Mouse (Mus musculus): ENCODE measurements at regions not wholly inside any gene's neighbourhood (a gene's known extent, or its start where the extent isn't known, plus 50 kb on each side); places are given as distances from the start of the nearest gene placed in this dataset.

DNA sequence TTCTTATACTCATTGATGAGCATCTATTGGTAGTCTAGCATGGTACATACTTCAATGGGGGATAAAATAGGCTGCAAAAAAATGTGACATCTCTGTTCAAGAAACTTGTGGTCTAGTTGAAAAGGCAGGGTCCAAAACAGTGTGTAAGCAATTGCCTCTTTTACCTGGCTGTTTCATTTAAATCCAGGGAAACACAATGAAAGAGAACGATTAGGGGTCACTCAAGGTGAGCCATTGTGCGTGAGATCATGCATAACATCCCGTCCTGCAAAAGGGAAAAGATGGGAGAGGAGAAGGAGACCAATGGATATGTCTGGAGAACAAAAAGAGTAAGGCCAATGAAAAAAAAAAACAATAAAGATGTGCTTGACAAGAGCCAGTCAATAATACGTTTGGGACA is 93.6 kb upstream of the Olfm4 start:
- Histone ChIP-seq H3K4me3 (no peak overlapping the region), H3K27me3 (peaks cover 48% of the 10 kb centered on the region), H3K4me1 (replicated peaks) (no peaks in the 10 kb centered on the region), H3K9ac (no peak overlapping the region), H3K36me3 (no peaks in the 10 kb centered on the region), H3K4me2 (no peak overlapping the region), H3K27ac (replicated peaks) (no peak overlapping the region), H3K9me3 (no peaks in the 10 kb centered on the region)
- ATAC-seq (ENCODE audit: low read depth) = no peak
- 72% methylated on average over 4 of the region's 4 CpGs for WGBS

DNA sequence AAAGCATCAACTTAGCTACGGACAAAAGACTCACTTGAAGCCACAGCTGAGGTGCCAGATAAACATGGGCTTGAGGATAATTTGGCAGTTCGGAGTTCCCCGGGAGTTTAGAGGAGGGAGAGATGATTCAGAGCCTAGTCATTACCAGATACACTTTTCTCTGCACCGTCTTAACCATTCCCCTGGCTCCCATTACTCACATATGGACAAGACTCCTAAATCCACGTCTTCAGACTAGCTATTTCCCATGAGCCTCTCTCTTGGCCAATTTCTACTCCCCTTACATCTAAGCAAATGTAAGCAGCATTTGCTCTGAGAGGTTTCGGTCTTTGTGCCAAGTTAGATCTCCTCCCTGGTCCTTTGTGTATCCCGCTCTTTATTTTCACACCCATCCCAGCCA is 100.4 kb upstream of the Olfm4 start:
- ATAC-seq (ENCODE audit: low read depth) = no peak
- 39% methylated on average over 7 of the region's 7 CpGs for WGBS
- H3K27me3 ChIP-seq = peaks cover 58% of the 10 kb centered on the region
- H3K27ac ChIP-seq (replicated peaks) = no peak overlapping the region
- H3K4me1 ChIP-seq (replicated peaks) = peaks cover 54% of the 10 kb centered on the region
- H3K4me2 ChIP-seq = no peak overlapping the region
- no peak overlapping the region for H3K9ac ChIP-seq
- H3K4me3 ChIP-seq = no peak overlapping the region
- H3K36me3 ChIP-seq = no peaks in the 10 kb centered on the region
- H3K9me3 ChIP-seq = no peaks in the 10 kb centered on the region

DNA sequence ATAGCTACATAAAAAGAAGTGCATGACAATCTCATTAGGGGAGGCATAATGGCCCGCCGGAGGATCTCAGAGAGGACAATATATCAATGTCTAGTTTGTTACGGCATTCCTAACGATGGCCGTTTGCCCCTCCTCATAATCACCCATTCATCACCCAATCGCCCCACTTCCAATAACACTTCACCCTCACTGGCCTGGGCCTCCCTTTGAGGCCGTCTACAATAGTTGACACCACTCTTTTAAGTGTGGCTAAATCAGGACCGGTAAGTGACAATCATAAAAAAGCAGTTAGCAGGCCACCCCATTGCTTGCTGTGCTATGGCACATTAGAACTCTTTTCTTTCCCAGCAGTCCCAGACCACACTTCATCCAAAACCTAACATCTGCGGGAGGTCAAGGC is 102.2 kb upstream of the Olfm4 start:
- Histone ChIP-seq H3K27me3 (peaks cover 57% of the 10 kb centered on the region), H3K9me3 (no peaks in the 10 kb centered on the region), H3K36me3 (no peaks in the 10 kb centered on the region), H3K4me2 (no peak overlapping the region), H3K4me1 (replicated peaks) (peaks cover 63% of the 10 kb centered on the region), H3K9ac (no peak overlapping the region), H3K4me3 (no peak overlapping the region), H3K27ac (replicated peaks) (no peak overlapping the region)
- 3% methylated on average over 9 of the region's 9 CpGs for WGBS
- ATAC-seq (ENCODE audit: low read depth) = no peak

DNA sequence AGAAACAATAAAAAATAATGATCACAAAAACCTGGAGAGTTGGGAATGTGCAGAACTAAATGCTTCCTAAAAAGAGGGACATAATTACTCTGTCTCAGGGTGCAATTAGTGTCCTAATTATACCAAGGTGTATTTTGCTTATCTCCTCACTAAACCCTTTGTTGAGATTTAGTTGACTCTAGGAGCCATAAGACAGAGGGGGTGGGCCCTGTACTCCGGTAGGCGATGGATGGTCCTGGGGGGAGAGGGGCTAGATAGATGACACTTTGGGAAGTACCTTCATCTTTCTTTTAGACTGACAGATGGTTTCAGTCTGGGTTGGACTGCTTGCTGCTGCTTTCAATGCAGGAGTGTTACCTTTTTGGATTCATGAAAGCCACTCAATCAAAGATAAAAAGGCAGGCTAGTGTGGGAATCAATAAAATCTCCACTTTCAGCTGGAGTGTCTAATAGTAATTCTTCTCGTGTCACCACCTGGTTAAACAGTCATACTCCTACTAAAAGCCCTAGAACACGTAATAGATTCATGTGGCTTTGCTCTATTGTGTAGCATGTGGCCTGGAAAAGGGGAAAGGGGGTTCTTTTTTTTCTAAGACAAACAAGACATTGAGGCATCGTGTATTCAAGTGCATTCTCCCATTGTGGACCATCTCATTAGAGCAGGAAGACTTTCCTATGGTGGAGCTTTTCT is 103.7 kb upstream of the Olfm4 start:
- 18% methylated on average over 5 of the region's 5 CpGs for WGBS
- Histone ChIP-seq H3K36me3 (no peaks in the 10 kb centered on the region), H3K4me3 (no peak overlapping the region), H3K4me1 (replicated peaks) (peaks cover 63% of the 10 kb centered on the region), H3K27me3 (peaks cover 60% of the 10 kb centered on the region), H3K4me2 (no peak overlapping the region), H3K9me3 (no peaks in the 10 kb centered on the region), H3K27ac (replicated peaks) (peak overlapping the region; percentile 80), H3K9ac (no peak overlapping the region)
- ATAC-seq (ENCODE audit: low read depth) = peak; percentile 42

DNA sequence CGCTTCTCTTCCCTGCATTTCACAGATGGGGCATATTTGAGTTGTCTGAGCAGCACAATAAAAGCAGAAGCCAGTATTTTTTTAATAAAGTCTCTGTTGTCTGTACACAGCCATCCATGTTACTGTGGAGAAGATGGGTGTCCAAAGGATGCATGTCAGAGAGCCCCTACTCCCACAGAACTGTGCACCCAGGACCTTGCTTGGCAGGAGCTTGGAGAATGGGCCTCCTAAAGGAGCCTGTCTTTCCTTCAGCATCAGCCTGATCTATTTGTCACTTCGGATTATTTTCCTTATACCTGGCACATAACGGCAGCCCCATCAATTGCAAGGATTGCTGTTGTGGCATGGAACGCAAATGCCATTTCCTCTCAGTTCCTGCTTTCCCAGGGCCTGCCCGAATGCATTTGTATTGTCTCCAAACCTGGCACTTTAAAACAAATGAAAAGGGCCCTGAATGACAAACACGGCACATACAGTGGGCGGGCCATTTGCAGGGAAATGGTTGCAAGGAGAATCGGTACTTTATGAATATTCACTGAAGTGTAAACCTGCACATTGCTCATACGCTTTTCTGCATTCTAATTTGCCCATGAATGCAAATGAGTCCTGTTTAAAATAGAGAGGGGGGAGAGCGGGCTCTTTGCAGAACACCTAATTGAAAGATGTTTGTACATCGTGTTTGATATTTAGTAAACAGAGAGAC is 104.4 kb upstream of the Olfm4 start:
- Histone ChIP-seq H3K27ac (replicated peaks) (peak overlapping the region; percentile 80), H3K9me3 (no peaks in the 10 kb centered on the region), H3K36me3 (no peaks in the 10 kb centered on the region), H3K27me3 (peaks cover 60% of the 10 kb centered on the region), H3K4me2 (peak overlapping the region; percentile 30; the same call in 1 of the 2 replicates), H3K9ac (no peak overlapping the region; the same call in 1 of the 2 replicates), H3K4me1 (replicated peaks) (peaks cover 63% of the 10 kb centered on the region), H3K4me3 (no peak overlapping the region)
- peak; percentile 46 for ATAC-seq (ENCODE audit: low read depth)
- WGBS = 34% methylated on average over 11 of the region's 11 CpGs

DNA sequence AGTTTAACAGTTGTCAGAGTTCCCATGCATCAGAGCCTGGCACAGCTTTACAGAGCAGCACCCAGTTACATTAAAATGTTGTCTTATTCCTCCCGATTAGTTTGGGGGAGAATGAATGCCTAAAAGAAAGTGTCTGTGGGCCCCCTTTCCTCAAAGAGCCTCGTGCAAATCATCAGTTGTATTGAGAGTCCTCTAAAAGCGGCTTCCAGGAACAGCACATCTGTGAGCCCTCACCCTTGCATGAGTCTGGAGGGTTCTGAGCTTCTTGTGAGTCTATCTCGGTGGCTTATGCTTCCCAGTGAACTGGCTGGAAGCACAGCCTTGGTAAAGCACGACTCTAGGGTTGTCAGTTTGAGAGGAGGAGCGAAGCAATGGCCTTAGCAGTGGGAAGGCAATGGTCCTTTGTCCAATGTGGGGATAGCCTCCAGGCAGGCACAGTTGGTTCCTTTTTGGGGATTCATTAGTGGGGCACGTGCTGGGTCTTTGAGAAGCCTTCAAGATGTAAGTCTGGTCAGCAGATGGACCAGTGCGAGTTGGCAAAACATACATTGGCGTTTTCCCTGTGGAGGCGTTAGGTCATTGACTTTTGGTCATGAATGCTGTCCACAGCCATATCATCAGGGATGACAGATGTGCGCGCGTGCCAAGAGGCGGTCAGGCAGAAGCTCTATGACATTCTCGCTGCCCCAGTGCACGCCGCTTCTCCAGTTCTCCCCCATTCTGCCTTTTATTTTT is 105.4 kb upstream of the Olfm4 start:
- Histone ChIP-seq H3K27ac (replicated peaks) (no peak overlapping the region), H3K9ac (no peak overlapping the region), H3K9me3 (no peaks in the 10 kb centered on the region), H3K4me2 (no peak overlapping the region), H3K27me3 (peaks cover 50% of the 10 kb centered on the region), H3K36me3 (no peaks in the 10 kb centered on the region), H3K4me1 (replicated peaks) (peaks cover 63% of the 10 kb centered on the region), H3K4me3 (no peak overlapping the region)
- no peak for ATAC-seq (ENCODE audit: low read depth)
- WGBS = 52% methylated on average over 17 of the region's 17 CpGs

DNA sequence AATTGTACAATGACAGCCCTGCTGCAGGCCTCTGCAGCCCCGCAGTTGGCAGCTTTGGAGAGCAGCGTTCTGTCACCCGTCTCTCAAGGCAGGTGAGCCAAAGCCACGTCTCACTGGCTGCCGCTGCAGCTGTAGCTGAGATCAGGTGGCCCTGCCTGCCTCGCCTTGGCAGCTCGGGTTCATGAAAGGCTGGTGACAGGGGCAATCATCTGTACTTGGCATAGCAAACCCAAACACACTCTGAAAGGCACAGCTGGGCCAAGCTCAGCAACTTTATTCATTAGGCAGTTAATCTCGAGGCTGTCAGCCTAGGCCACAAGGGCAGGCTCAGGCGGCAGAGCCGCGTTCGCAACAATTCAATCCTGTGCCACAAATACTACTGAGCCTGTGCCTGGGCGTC is 102.0 kb upstream of the Pcdh8 start:
- H3K4me3 ChIP-seq = no peak overlapping the region
- H3K9me3 ChIP-seq = no peaks in the 10 kb centered on the region
- no peak overlapping the region for H3K4me2 ChIP-seq
- no peaks in the 10 kb centered on the region for H3K36me3 ChIP-seq
- H3K9ac ChIP-seq = no peak overlapping the region; the same call in 1 of the 2 replicates
- ATAC-seq (ENCODE audit: low read depth) = peak; percentile 63
- H3K4me1 ChIP-seq (replicated peaks) = peaks cover 31% of the 10 kb centered on the region
- 13% methylated on average over 13 of the region's 13 CpGs for WGBS
- peaks cover 39% of the 10 kb centered on the region for H3K27me3 ChIP-seq
- peak overlapping the region; percentile 68 for H3K27ac ChIP-seq (replicated peaks)

DNA sequence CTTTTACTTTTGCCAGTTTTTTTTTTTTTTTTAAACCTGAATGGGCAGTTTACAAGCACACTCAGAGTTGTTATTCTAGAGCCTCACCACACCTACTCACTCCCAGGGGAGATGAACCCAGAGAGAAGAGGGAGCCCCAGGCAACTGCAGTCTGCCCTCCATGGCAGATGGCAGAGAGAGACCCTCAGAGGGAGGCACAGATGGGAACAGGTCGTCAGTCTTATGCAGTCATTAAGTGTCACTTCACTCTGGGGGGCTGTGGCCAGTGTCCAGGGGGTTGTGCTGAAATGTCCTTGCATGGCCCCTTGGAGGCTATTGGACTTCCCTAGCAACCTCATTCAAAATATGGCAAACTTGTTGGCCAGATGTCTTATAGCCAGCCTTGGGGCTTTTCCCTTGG is 101.3 kb upstream of the Pcdh8 start:
- no peak overlapping the region for H3K4me3 ChIP-seq
- peak; percentile 72 for ATAC-seq (ENCODE audit: low read depth)
- WGBS = 4% methylated on average over 1 of the region's 1 CpGs

DNA sequence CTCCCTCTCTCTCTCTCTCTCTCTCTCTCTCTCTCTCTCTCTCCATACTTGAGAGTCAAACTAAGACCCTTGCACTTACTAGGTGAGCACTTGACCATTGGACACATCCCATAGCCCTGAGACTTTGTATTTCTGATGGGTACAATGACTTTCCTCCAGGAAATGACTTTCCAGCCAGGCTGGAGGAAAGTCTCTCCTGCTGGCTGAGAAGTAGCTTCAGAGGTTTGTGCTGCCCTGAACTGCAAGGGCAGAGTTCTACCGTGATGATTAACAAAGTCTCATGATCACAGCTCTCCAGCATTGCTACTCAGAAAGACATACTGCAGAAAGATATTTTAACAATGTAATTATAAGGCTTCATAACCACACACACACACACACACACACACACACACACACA is 98.2 kb upstream of the Pcdh8 start:
- no peaks in the 10 kb centered on the region for H3K36me3 ChIP-seq
- H3K4me2 ChIP-seq = no peak overlapping the region
- H3K4me3 ChIP-seq = no peak overlapping the region
- H3K4me1 ChIP-seq (replicated peaks) = peaks cover 24% of the 10 kb centered on the region
- H3K9ac ChIP-seq = no peak overlapping the region
- no peak overlapping the region for H3K27ac ChIP-seq (replicated peaks)
- peaks cover 11% of the 10 kb centered on the region; the same call in 1 of the 2 replicates for H3K27me3 ChIP-seq
- no peak for ATAC-seq (ENCODE audit: low read depth)
- WGBS = 62% methylated on average over 1 of the region's 1 CpGs
- H3K9me3 ChIP-seq = no peaks in the 10 kb centered on the region

More for the DNA sequence above, 101.3 kb upstream of the Pcdh8 start:
- H3K9me3 ChIP-seq = no peaks in the 10 kb centered on the region
- H3K36me3 ChIP-seq = no peaks in the 10 kb centered on the region
- H3K27ac ChIP-seq (replicated peaks) = peak overlapping the region; percentile 68
- peaks cover 24% of the 10 kb centered on the region for H3K4me1 ChIP-seq (replicated peaks)
- H3K27me3 ChIP-seq = peaks cover 37% of the 10 kb centered on the region
- no peak overlapping the region for H3K4me2 ChIP-seq
- H3K9ac ChIP-seq = no peak overlapping the region

DNA sequence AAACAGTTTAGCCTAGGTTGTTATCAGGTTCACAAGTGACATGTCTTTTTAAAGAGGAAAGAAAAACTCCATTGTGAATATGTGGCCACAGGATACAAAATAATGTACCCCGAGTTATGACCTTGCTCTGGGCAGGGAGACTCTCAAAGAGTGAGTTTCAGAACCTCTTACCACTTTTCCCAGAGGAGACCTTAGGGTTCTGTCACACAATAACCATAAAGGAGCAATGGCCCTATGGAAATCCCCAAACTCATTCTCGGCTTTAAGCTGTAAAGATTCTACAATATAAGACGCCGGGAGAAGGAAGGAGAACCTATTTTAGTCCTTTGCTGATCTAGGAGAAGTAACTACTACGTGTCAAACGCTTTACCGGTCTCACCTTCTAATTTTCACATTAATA is 85.1 kb upstream of the Pcdh8 start:
- Histone ChIP-seq H3K4me3 (no peak overlapping the region), H3K4me1 (replicated peaks) (peaks cover 13% of the 10 kb centered on the region), H3K36me3 (no peaks in the 10 kb centered on the region), H3K9me3 (no peaks in the 10 kb centered on the region), H3K4me2 (no peak overlapping the region), H3K27me3 (no peaks in the 10 kb centered on the region), H3K27ac (replicated peaks) (no peak overlapping the region), H3K9ac (no peak overlapping the region)
- no peak for ATAC-seq (ENCODE audit: low read depth)
- 84% methylated on average over 7 of the region's 7 CpGs for WGBS

DNA sequence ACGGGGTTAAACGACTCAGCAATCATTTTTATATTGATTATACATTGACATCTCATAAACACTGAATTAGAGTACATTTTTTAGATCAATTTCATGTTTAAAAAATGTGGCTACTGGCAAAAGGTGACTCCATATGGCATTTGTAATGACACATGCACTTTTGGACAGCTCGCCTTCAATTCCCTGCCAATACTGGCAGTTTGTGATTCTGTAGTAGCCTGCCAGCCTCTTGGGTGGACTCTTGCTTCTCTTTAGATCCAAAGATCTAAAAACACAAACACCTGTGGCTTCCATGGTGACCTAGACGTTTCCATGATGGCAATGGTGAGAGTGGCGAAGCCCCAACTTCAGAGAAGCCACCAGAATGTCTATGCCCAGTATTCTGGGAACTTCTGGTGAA is 83.1 kb upstream of the Pcdh8 start:
- WGBS = 86% methylated on average over 5 of the region's 5 CpGs

DNA sequence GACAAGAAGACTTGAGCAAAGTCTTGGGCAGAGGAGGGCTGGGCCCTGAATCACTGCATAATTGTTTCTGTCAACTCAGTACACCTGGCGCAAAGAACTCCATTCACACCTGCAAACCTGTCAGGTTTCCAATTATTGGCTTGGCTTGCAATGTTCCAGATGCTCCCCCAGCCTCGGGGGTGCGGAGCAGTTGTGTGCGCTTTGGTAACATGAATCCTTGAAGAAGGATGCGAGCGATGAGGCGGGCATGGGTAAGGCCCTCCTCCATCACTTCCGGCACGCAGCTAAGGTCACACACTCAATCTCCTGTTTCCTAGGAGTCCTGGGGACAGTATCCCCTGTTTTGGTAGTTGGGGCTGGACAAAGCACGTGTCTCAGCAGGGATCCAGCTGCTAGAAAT is 81.6 kb upstream of the Pcdh8 start:
- Histone ChIP-seq H3K36me3 (no peaks in the 10 kb centered on the region), H3K9me3 (no peaks in the 10 kb centered on the region), H3K27ac (replicated peaks) (no peak overlapping the region), H3K4me1 (replicated peaks) (peaks cover 30% of the 10 kb centered on the region), H3K27me3 (no peaks in the 10 kb centered on the region), H3K4me2 (no peak overlapping the region), H3K4me3 (no peak overlapping the region), H3K9ac (no peak overlapping the region)
- ATAC-seq (ENCODE audit: low read depth) = no peak
- 80% methylated on average over 10 of the region's 10 CpGs for WGBS

More for the DNA sequence above, 83.1 kb upstream of the Pcdh8 start:
- Histone ChIP-seq H3K4me3 (no peak overlapping the region), H3K4me1 (replicated peaks) (peaks cover 30% of the 10 kb centered on the region), H3K36me3 (no peaks in the 10 kb centered on the region), H3K27ac (replicated peaks) (no peak overlapping the region), H3K4me2 (no peak overlapping the region), H3K9ac (no peak overlapping the region), H3K27me3 (no peaks in the 10 kb centered on the region), H3K9me3 (no peaks in the 10 kb centered on the region)
- no peak for ATAC-seq (ENCODE audit: low read depth)

Data from neural tube, embryonic 13.5 days (tissue).